Mouse (Mus musculus) ES-Bruce4 (cell line): ENCODE measurements around the gene Cep95. TPM values are rescaled to one million over a fixed set of nuclear protein-coding genes. Genes with fewer than 3 reads are reported as not detected.

Experiments
- H3K27ac ChIP-seq: 2 replicates; pipeline ENCODE4 v1.5.1; 2012; ENCODE audit warnings: low read length, inconsistent platforms; ENCODE audit not compliant: insufficient read depth
- H3K27me3 ChIP-seq: 2 replicates; pipeline ENCODE4 v1.6.1; 2012; ENCODE audit warnings: mild to moderate bottlenecking, low read length, inconsistent platforms; ENCODE audit not compliant: control insufficient read depth, poor library complexity, insufficient read depth, severe bottlenecking
- H3K36me3 ChIP-seq: 2 replicates; pipeline ENCODE4 v1.6.1; 2012; ENCODE audit warnings: inconsistent platforms, mild to moderate bottlenecking, low read length, moderate library complexity; ENCODE audit not compliant: control insufficient read depth, poor library complexity, insufficient read depth, severe bottlenecking
- H3K4me1 ChIP-seq: one replicate; pipeline ENCODE4 v1.8.1; 2011; ENCODE audit warnings: low read length; ENCODE audit not compliant: control insufficient read depth, insufficient read depth
- H3K4me3 ChIP-seq: 2 replicates; pipeline ENCODE4 v1.5.1; 2011; ENCODE audit warnings: low read depth, mild to moderate bottlenecking, low read length
- H3K9ac ChIP-seq: 2 replicates; pipeline ENCODE4 v1.6.1; 2012; ENCODE audit warnings: low read depth, mild to moderate bottlenecking, inconsistent platforms; ENCODE audit not compliant: poor library complexity, severe bottlenecking
- H3K9me3 ChIP-seq: replicated peaks from 2 replicates; pipeline ENCODE4 v1.6.1; 2012; ENCODE audit warnings: mild to moderate bottlenecking, low read length, inconsistent platforms; ENCODE audit not compliant: control insufficient read depth, poor library complexity, insufficient read depth, severe bottlenecking
- CTCF ChIP-seq: IDR thresholded peaks from one replicate; pipeline ENCODE4 v1.8.1; 2011; ENCODE audit warnings: low read depth, low read length
- EP300 ChIP-seq: IDR thresholded peaks from 2 replicates; pipeline ENCODE4 v1.6.1; 2011; ENCODE audit warnings: low read depth, low read length; ENCODE audit not compliant: insufficient read depth
- POLR2A ChIP-seq: IDR thresholded peaks from one replicate; pipeline ENCODE4 v1.8.1; 2011; ENCODE audit warnings: low read length; ENCODE audit not compliant: insufficient read depth
- polyA plus RNA-seq: library from polyadenylated mRNA; stranded (reverse); fragments of >200 nt; gene quantifications from 2 replicates; pipeline ENCODE4 v1.2.4, GENCODE M21; 2011; ENCODE audit warnings: low read depth; ENCODE audit not compliant: missing spikeins, insufficient read depth, insufficient read length

The Cep95 gene
- polyA plus RNA-seq, 1 experiment: 30.6 TPM

DNA sequence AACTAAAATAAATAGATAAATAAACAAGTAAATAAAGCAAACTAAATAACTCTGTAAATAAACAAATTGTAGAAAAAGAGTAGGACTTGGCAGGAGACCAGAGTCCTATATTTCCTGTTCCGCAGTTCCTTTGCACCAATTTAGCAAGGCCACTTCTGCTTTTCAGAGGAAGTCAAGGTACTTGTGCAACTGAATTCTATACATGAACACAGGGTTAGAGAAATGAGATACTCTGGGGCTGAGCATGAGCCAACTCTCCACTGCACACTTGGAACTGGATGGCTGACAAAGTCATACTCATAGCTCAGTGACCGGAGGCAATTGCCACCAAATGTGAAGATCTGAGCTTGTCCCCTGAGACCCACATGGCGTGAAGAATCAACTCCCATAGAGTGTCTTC lies 30.0 kb upstream of the Cep95 start:
- Histone ChIP-seq H3K4me1 (no peaks in the 10 kb centered on the region), H3K4me3 (no peak overlapping the region), H3K36me3 (no peaks in the 10 kb centered on the region), H3K27ac (no peak overlapping the region), H3K27me3 (no peaks in the 10 kb centered on the region), H3K9ac (no peak overlapping the region), H3K9me3 (no peaks in the 10 kb centered on the region)
- no peak for TF ChIP-seq CTCF
- TF ChIP-seq EP300: no peak
- TF ChIP-seq POLR2A: no peak

DNA sequence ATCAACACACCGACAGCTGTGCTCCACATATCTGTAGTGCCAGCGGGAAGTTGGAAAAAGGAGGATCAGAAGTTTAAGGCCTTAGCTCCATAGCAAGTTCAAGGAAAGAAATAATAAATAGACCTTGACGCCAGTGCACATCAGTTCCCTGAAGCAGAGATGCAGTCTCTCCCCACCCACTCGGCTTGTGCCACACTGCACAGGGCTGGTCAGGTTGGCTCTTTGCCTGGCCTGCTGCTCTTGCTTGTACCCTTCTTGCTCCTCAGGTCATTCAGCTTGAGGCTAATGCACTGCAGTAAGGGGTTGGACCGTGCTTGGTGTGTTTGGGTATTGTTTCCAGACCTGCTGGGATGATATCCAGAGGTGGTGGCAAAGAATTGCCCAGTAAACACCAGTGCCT lies 28.5 kb upstream of the Cep95 start:
- H3K4me3 ChIP-seq: no peak overlapping the region
- H3K9ac ChIP-seq: no peak overlapping the region
- no peak overlapping the region for H3K27ac ChIP-seq
- no peaks in the 10 kb centered on the region for H3K27me3 ChIP-seq
- H3K9me3 ChIP-seq: no peaks in the 10 kb centered on the region
- H3K4me1 ChIP-seq: no peaks in the 10 kb centered on the region
- no peaks in the 10 kb centered on the region for H3K36me3 ChIP-seq
- no peak for TF ChIP-seq EP300

DNA sequence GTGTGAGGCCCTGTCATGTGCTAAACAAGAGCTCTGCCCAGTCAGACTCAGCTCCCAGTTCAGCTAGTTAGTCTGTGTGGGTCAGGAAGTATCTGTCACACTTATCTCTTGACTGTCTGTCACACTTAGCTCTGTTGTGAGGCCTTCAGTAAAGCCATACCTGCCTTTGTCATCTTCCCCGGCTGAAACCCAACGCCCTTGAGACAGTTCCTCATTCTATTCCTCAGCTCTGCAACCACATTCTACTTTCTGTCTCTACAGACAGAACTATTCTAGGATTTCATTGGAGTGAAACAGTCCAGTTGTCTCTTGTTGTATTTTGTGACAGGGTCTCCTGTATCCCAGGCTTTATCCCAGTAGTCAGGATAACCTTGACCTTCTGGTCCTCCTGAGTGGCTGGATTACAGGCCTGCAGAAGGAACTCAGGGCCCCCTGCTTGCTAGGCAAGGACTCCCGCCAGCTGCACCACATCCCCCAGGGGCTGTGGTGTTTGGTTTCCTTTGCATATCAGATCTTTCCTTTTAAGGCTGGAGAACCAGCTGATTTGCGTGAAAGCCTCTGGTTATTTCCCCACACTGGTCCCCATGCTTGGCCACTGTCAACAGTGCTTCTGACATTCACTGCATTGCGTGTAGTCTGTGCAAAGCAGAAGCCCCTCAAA lies 26.8 kb upstream of the Cep95 start:
- Histone ChIP-seq H3K27ac (peak overlapping the region; percentile 30; the same call in 1 of the 2 replicates), H3K4me3 (no peak overlapping the region), H3K4me1 (no peaks in the 10 kb centered on the region), H3K9me3 (no peaks in the 10 kb centered on the region), H3K27me3 (no peaks in the 10 kb centered on the region), H3K9ac (no peak overlapping the region), H3K36me3 (peaks cover 7% of the 10 kb centered on the region)
- 0 out of 2 replicates have a peak, but pooled peaks have one; percentile 42 for TF ChIP-seq EP300
- TF ChIP-seq POLR2A: no peak
- no peak for TF ChIP-seq CTCF

DNA sequence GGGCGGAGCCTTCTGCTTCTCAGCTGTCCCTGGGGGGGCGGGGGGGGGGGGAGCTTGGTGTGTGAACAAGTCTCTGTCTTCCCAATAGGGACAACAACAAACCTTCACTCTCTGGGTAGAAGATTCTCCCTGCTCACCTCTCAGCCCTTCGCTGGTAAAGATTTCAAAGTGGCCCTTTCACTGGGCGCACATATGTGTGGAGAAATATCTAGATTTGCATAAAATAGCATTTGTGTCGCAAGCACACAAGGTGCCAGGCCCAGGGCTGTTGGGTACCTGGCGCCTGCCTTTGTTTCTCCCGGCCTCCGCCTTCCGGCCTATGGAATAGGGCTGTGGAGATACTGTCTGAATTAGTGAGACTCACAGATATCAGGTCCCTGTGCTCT lies 26.3 kb upstream of the Cep95 start:
- peaks cover 4% of the 10 kb centered on the region; the same call in 1 of the 2 replicates for H3K9me3 ChIP-seq
- peaks cover 10% of the 10 kb centered on the region for H3K36me3 ChIP-seq
- H3K4me3 ChIP-seq: no peak overlapping the region
- no peak overlapping the region for H3K27ac ChIP-seq
- no peak overlapping the region for H3K9ac ChIP-seq
- TF ChIP-seq EP300 (no peak), POLR2A (no peak), CTCF (no peak)
- H3K4me1 ChIP-seq: no peaks in the 10 kb centered on the region
- no peaks in the 10 kb centered on the region for H3K27me3 ChIP-seq

DNA sequence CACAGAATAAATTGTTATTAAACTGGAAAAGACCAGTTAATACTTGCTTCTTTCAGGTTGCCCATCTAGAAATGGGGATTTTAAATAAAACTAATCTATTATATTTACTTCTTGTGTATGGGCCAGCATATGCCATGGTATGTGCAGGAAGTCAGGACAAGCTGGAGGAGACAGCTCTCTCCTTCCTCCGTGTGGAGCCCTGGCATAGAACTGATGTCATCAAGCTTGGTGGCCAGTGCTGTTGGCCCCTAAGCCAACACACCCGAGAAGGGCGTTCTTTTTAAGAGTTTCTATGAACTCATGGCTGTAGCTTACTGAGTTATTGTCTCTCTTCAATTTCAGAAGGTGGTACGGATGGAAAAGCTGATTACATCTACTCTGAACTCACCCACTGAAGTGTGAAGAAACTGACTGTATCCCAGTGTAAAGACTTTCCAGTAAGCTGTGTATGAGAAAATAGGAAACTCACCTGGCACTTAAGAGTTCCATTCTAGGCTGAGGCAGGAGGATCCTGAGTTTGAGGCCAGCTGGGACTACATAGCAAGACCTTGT lies 22.4 kb upstream of the Cep95 start:
- Histone ChIP-seq H3K27me3 (no peaks in the 10 kb centered on the region), H3K4me1 (no peaks in the 10 kb centered on the region), H3K4me3 (no peak overlapping the region), H3K9ac (no peak overlapping the region), H3K9me3 (peaks cover 9% of the 10 kb centered on the region; the same call in 1 of the 2 replicates), H3K27ac (no peak overlapping the region), H3K36me3 (peaks cover 36% of the 10 kb centered on the region)
- TF ChIP-seq EP300 (no peak), CTCF (no peak), POLR2A (no peak)

DNA sequence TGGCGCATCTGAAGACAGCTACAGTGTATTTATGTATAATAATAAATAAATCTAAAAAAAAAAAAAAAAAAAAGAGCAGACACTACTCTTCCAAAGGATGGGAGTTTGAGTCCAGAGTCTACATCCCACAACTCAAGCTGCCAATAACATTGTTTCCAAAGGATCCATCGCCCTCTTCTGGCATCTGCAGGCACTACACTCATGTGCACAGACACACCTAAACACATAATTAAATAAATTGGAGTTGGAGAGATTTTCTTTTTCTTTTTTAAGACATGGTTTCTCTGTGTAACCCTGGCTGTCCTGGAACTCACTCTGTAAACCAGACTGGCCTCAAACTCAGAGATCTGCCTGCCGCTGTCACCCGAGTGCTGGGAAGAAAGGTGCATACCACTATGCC lies 21.5 kb upstream of the Cep95 start:
- Histone ChIP-seq H3K9me3 (peaks cover 9% of the 10 kb centered on the region; the same call in 1 of the 2 replicates), H3K36me3 (peaks cover 43% of the 10 kb centered on the region), H3K27me3 (no peaks in the 10 kb centered on the region), H3K4me1 (no peaks in the 10 kb centered on the region), H3K9ac (no peak overlapping the region), H3K27ac (no peak overlapping the region), H3K4me3 (no peak overlapping the region)
- TF ChIP-seq POLR2A (no peak), EP300 (no peak), CTCF (no peak)
